Mouse (Mus musculus) right cerebral cortex, postnatal 4 days (tissue): ENCODE data around the gene Lyl1.
A peak's percentile ranks its signal among the peaks of the same experiment; 100 is the strongest.
"Not testable (repeated sequence)": the region's sequence is repeated elsewhere in the genome, so short reads cannot be mapped to it uniquely, and the experiment has no call there.

ENCODE experiments used
- DNase-seq: peaks from one replicate; pipeline ENCODE4 v3.0.0-alpha.2; 2022

Lyl1 gene

DNA sequence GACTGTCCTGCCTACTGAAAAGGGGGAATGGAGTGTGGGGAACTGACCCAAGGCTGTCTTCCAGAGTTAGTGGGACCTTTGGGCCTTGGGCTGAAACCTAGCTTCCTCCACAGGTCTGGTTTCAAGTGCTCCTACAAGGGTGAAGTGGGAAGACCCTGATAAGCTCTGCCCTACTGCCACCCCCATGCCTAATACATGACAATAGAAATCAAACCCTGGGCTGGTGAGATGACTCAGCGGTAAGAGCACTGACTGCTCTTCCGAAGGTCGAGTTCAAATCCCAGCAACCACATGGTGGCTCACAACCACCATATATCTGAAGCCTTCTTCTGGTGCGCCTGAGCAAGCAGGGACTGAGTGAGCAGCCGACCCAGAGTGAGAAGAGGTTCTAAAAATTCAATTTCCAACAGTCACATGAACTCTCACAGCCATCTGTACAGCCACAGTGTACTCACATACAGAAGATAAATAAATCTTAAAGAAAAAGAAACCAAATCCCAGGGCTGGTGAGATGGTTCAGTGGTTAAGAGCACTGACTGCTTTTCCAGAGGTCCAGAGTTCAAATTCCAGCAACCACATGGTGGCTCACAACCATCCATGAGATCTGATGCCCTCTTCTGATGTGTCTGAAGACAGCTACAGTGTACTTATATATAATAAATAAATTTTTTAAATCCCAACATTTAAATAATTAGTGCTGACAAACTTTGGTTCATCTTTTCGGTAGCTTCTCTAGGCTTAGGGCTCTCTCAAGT is 32.3 kb upstream of the Lyl1 start:
- no peak for DNase-seq

GRCm38 (mm10) chr8:84670295-84671006 is 30.8 kb upstream of the Lyl1 start:
- not testable (repeated sequence) for DNase-seq

GRCm38 (mm10) chr8:84677305-84677704 is 24.0 kb upstream of the Lyl1 start:
- DNase-seq: no peak

DNA sequence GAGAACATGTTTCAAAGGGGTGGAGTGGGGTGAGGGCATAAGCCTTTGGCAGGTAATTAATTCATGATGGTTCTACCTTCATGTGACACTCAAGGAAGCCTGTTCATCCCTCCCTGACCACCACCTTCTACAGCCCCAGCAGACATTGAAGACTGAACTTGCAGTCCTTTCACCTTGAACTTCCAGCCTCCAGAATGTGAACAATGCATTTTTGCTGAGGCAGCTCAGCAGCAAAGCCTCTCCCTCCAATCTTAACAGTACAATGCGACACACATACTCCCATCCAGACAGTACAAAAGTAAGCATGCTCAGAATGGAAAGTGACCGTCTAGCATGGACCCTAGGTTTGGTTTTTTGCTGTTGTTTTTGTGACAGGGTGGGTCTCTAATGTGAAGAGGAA is 19.8 kb upstream of the Lyl1 start:
- no peak for DNase-seq

- DNase-seq: no peak
These were observed 19.0 kb upstream of the Lyl1 start for GRCm38 (mm10) chr8:84682257-84682656.

DNA sequence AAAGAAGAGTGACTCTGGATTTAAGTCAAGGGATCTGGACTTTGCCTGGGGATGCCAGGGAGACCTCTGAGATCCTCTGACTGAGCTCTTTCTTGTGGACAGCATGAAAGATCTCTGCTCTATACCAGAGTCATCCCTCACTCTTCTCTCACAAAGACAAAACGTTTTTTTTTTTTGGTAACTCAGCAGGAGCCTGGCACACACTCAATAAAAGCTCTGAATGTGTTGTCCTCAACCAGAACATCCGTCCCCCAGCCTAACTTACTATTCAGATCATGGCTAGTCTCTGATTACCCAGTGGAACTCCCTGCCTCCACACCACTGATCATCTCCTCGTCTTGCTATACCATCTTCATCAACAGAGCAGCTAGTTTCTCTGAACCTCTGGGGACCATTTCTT is 16.7 kb upstream of the Lyl1 start:
- no peak for DNase-seq

DNA sequence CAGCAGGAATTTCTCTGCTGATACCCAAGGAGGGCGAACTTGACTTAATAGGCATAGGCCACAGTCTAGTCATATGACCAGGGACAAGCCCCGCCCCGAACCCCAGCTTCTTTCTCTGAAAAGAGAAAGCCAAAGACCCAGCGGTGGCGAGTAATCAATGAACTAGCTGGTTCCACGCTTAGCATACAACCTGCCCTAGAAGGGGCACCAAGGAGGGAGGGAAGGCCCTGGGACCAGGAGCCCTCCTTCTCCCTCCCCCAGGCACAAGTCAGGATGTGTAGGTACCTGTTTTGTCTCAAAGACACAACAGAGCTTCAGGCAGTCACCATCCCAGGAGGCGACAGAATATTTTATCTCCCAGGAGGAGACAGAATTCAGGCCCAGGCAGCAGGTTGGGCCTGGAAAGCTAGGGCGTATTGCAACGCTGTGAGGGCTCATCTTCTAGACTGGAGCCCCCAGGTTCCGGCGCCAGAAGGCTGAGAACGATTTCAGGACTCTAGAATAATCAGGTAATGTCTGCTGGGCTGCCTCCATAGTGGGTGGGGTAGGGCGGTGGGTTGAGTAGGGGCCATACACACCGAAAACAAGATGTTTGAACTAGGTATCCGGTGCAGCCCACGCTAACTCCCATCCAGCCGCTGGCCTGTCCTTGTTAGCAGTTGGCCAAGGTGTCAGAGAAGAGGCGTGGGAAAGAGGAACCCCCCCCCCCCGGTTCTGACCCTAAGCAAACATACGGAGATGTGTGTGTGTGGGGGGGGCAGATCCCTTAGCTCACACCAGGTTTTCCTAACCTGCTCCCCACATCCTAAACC is 14.9 kb upstream of the Lyl1 start, which contains the start of gene Trmt1:
Gene Trmt1 (plus strand): TSS at position 117 of the 812 bp plus-strand sequence.
- DNase-seq: no peak

DNA sequence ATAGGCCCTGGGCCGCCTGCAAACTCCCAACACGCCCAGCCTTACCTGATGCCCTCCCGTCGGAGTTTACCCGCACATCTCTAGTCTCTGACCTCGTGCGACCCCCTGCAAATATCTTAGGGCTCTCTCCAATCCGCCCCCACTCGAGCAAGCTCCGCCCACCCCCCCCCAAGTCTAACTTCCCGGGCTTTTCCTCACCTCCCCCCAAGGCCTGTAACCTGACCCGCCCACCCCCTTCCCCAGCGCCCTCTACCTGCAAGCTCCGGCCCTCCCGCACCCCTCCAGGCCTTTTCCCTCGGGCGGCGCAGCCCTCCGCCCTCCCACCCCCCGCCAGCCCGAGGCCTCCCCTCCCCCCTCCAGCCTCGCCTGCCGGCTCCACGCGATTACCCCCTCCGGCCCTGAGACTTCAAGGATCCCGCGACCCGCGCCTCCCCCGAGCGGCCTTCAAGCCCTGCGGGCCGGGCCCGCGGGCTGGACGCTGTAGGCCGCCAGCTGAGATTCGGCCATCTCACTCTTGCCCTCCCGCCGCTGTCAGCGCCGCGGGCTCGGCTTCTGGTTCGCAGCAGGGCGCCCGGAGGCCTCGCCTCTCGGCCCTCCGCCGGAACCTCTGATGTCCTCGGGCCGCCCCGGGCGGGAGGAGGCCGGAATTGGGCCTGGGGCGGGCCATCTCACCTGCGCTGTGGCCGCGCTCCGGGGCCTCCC is 14.1 kb upstream of the Lyl1 start:
- DNase-seq: peak; percentile 33

DNA sequence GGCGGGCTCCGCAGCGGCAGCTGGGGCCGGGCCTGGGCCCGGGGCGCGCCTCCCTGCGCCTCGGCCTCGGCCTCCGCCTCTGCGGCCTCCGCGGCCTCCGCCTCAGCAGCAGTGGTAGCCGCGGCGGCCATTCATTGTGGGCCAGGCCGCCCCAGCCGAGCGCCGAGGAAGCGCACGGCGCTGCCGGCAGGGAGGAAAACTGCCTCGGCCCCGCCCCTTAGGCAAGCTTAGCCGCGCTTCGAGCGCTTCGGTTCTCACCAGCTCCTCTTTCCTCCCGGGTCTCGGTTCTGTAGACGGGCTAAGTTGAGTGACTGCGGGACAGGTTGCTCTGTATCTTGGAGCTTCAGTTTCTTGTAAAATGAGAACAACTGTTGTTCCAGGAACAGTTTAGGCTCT is 13.6 kb upstream of the Lyl1 start, which contains the start of gene Nacc1:
Gene Nacc1 (minus strand): TSS at position 158 of the 396 bp plus-strand sequence.
- peak; percentile 82 for DNase-seq

DNA sequence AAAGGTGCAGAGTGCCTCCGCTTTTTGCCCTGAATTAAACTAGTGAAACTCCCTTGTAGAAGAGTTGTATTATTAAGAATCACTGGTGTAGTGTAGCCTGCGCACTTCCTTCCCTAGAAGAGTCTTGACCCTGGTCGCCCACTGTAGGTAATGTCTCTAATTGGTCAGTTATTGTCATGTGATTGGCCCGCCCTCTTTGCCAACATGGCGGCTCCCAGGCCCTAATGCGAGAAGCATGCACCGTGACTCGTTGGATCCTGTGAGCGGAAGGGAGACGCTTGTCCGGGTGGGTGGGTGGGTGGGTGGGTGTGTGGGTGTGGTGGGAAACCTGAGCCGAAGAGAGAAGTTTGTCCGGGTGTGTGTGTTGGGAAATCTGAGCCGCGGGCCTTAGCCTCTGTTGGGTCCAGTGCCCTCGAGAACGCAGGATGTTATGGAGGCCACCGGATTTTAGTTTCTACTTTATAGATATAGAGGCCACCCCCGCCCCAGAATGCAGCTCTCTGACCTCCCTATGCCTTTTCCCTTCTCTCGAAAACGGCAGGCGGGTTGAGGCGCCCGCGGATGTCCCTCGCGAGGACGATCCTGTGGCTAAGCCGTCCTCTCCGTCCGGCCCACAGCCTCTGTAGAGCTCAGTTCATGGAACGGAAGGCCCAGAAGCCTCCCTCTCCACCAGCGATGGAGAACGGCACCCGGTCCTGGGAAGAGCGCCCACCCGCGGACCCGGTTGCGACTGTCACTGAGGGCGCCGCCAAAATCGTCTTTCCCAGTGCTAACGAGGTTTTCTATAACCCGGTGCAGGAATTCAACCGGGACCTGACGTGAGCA is 12.0 kb upstream of the Lyl1 start:
- peak; percentile 82 for DNase-seq

DNA sequence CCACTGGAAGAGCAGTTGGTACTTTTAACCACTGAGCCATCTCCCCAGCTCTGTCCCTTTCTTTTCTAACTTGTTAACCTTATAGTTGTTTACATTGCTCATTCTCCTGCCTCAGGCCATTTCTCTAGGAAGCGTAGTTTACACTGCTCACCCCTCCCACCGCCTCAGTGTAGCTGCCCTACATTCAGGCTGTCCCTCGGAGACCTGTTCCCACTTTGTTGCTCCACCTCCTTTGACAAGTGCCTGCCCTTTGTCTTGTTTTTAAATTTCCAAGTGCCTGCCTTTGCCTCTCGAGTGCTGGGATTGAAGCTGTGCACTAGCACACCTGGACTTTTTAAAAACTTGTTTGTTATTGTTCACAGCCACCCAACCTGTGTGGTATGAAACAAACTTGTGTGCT is 7.9 kb upstream of the Lyl1 start:
- DNase-seq: no peak

- no peak for DNase-seq
These were observed 6.1 kb upstream of the Lyl1 start for GRCm38 (mm10) chr8:84695140-84695539.

- peak; percentile 68 for DNase-seq
These were observed 3.8 kb upstream of the Lyl1 start for GRCm38 (mm10) chr8:84697166-84698130.

- no peak for DNase-seq
These were observed 3.0 kb upstream of the Lyl1 start for GRCm38 (mm10) chr8:84698288-84698687.

DNA sequence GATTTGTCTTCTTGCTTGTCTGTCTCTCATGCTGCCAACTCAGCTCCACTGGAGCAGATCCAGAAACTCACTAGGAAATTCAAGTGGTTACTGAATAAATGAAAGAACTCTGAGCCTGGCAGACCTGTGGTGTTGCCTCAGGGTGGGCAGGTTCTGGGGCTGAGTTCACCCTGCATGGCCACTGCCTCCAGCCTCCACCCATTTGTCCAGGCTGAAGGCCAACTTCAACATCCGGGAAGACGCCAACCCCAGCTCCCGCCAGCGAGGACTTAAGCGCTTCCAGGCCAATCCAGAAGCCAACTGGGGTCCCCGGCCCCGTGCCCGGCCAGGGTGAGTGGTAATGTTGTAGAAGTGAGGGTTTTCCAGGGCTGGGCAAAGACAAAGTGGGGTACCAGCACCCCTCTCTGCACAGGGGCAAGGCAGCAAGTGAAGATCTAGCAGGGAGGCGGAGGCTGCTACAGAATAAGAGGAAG is 2.3 kb upstream of the Lyl1 start:
- peak; percentile 31 for DNase-seq

- peak; percentile 64 for DNase-seq
These were observed 1.4 kb upstream of the Lyl1 start for GRCm38 (mm10) chr8:84699861-84700322.

- no peak for DNase-seq
These were observed 731 bp upstream of the Lyl1 start for GRCm38 (mm10) chr8:84700526-84700925.

DNA sequence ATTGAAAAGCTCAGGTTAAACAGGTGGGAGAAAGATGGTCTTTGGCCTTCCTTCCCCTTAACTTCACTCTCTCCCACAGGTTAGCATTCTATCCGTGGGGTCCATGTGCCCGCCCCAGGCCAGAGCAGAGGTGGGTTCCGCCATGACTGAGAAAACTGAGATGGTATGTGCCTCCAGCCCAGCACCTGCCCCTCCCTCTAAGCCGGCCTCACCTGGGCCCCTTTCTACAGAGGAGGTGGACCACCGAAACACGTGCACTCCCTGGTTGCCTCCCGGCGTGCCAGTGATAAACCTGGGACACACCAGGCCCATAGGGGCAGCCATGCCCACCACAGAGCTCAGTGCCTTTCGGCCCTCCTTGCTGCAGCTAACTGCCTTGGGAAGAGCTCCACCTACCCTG is 1.3 kb downstream of the Lyl1 start:
- DNase-seq: no peak

DNA sequence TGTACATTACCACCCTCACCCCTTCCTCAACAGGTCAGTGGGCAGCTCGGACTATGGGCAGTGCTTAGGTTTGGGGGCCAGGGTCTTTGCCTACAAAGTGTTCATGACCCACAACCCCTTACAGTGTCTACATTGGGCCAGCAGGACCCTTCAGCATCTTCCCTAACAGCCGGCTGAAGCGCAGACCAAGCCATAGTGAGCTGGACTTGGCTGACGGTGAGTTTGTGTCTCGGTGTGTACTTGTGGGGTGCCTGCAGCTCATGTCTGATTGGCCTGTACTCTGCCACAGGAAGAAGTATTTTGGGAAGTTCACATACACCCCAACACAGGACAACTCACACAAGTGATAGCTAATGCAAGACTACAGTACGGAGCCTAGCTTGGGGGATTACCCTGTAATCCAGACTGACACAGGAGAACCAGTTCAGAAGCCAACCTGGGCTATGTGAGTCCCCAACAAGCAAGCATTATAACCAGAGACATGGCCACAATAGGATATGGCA is 1.8 kb downstream of the Lyl1 start:
- DNase-seq: no peak
